Mouse (Mus musculus) small intestine, adult 2 months (tissue): ENCODE measurements around the gene Prmt1.

Source experiments
- CTCF ChIP-seq: fragments of 200-500 bp; IDR thresholded peaks from 2 replicates; pipeline ENCODE4 v1.5.1; 2012; ENCODE audit warnings: low read depth, mild to moderate bottlenecking, control low read depth, inconsistent platforms, low read length, moderate library complexity, mixed read lengths; ENCODE audit not compliant: insufficient replicate concordance, insufficient read length; ENCODE audit errors: extremely low read depth
- POLR2A ChIP-seq: fragments of 200-500 bp; IDR thresholded peaks from 2 replicates; pipeline ENCODE4 v1.6.1; 2012; ENCODE audit warnings: low read depth, mild to moderate bottlenecking, control low read depth, inconsistent platforms, low read length, moderate library complexity

- TF ChIP-seq POLR2A (no peak), CTCF (no peak)
Observed at GRCm38 (mm10) chr7:44999753-45000152, 13.4 kb upstream of the Prmt1 start.
